Mouse (Mus musculus) thymus, adult 18-20 months (tissue): ENCODE measurements around the gene Tmtc1.

Source experiments
- DNase-seq, 2 experiments: peaks; one replicate each; pipeline ENCODE4 v3.0.0; 2022; ENCODE audit warnings: mixed read lengths in 2 of 2

Tmtc1 gene

DNA sequence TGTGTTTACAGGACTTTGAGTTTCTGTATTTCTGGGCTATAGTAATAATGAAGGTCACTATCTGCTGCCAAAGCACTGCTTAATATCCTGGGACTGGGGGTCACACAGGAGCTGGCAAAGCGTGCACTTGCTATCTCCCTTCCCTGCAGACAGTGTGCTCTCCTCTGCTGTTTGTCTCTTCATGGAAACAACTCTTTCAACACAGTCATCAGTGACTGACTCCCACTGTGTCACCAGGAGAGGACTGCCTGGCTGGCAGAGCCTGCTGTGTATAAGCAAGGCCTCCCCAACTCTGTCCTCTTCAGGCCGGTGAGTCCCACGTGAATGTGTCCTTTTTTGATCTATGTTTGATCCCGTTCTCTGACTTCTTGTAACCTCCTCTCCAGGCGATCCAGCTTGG lies 206.7 kb downstream of the Tmtc1 start:
- no peak for DNase-seq

DNA sequence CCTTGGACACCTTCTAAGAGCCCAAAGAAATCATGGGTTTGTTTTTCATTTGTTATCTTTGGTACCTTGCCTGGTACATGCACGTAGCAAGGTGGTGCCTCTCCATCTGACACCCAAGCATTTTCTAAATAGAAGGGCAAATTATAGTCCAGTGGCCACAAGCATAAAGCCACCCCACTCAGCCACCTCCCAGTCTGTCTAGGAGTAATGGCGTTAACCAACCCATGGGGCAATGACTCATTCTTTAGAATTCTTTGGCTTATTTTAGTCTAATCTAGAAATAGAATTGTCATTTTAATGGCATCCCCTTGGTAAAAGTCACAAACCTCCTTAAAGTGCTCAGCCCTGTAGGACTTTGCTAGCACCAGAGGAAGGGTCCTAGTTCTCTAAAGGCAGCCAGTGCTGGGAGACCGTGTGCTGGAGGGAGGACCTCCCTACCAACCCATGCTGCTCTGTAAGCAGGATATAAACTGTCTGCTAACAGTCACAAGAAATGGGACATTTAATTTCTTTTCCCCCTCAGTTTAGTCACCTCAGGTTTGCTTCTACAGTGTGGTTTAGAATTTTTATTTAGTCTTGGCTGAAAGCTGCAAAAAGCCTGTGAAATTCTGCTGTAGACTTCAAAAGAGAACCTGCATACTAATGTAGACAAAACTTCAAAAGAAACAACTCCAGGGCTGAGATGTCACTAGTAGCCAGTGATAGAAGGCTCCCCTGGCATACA lies 209.9 kb downstream of the Tmtc1 start:
- no peak for DNase-seq

DNA sequence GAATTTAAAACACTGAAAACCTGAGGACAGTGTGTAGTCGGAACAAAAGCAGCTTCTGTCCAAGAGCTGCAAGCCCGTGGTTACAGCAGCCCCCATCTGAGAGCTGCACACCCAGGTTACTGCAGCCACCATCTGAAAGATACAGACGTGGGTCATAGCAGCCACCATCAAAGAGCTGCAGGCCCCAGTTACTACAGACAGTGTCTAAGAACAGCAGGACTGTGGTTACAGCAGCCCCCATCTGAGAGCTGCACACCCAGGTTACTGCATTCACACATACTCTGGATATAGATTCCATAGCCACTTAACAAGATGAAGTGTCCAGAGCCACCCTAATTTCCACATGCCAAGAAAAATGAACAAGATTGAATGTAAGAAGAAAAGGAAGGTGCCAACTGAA lies 216.6 kb downstream of the Tmtc1 start:
- no peak for DNase-seq

DNA sequence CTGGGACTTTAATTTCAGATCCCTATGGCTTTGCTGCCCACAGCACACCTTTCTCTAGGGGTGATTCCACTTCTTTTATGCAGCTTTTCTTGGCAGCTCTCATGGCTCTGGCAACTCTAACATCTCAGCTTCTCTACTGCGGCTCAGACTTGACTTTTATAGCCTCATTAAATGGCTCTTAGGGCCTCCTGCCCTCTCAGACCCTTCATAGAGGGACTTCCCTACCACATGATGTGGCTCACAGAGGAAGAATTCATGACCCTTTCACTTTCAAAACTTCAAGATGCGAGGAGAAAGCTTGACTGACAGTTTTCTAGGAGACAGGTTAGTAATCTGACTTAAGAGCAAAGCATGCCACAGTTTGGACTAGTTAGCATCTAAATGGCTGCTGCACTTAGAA lies 221.5 kb downstream of the Tmtc1 start:
- no peak for DNase-seq

DNA sequence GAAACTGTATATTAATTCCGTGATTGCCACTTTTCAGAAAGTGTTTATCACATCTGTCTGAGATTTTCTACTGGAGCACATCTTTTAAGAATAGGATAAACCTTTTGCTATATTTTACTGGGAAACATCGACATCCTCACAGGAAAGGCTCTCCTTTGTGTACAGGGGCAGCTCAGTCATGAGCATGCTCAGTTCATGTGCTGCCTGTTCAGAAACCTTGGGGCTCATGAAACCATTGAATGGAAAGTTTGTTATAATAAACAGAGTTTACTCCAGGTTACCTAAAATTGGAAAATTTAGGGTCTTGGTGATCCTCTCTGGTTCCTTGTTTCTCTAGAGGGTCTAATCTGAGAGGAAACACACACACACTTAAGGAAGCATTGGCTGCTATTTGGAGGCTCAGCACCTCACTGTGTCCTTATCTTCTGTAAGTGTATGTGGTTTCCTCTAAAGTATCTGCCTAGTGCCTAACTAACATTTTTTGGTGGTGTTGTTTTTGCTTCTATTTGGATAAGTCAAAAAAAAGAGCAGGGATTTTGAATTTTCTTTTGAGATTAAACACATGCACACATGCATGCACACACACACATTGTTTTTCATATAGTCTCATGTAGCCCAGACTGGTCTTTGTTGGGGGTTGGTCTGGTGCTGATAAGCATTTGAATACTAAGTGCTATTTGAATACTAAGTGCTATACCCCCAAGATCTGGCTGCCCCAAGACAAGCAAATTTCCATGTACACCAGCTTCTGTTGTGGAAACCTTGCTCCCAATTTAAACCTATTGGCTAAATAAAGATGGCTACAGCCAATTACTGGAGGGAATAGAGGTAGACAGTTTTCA lies 225.7 kb downstream of the Tmtc1 start:
- DNase-seq = no peak

DNA sequence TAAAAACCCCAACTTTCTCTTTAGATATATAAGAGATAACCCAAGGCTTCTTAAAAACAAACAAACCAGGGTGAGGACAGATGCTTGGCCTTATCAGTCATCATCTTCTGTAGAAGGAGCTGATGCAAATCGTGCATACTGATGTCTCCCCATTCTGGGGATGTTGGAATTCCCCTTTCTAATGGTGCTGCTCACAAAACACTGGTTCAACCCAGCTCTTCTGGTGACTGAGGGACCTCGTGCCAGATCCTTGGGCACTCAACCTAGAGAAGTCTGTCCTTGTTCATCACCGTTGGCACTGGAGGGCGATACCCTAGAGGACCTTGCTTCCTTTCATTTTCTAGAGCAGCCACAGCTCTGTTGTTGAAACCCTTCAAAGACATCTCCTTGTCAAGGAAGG lies 227.4 kb downstream of the Tmtc1 start:
- no peak for DNase-seq

DNA sequence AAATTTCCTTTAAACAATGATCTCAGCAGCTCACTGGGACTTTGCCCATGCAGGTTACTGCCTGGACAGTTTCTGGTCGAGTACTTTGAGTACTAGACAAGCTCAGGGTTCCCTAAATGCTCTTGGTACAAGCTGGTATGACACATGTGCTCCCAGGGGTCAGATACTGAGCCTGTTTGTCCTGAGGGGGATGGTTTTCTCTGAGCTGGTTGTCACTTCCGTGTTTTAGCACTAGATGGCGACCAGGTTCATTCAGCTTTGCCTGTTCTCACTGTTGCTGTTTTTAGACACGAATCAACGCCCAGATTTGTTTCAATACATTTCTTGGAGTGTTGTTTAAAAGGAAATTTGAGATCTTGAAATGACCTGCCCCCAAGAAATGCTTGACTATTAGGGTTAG lies 229.4 kb downstream of the Tmtc1 start:
- peak in 1 of 2 experiments; percentile 9 for DNase-seq

DNA sequence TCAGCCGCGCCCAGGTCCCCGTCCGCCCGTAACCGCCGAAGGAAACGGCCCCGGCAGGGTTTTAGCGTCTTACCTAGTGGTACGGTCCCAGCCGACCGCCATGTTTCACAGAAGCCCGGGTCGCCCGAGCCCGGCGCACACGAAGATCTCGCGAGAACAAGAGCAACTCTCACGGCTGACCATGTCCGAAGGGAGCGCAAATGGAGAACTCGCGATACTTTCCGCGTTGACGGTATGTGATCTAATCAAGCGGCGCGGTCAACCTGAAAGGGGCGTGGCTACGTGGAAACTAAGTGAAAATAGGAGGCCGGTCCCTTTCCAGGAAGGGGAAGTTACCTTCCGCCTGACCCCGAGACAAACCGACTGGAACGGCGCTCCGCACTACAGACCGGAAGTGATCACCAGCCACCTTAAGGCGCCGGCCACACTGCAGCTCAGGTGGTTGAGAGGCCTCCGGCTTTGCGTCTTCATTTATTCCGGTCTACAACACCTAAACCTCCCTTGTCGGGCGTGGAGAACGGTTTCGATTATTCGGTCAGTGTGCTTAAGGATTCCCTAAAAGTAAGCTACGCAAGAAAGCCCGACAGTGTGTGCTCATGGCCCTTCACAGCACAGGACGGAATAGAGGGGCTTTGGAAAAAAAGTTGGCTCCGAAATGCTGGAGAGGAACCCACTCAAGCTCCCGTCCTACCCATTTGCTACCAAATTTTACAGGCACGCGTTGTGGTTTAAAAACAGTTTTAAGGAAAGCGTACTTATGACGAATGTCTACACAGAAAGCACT lies 232.1 kb downstream of the Tmtc1 start, which contains the start of gene Ergic2:
Gene Ergic2, minus strand, starts transcription at position 478 of the 784 bp plus-strand sequence.
- DNase-seq = peak; percentile 91 to 95

DNA sequence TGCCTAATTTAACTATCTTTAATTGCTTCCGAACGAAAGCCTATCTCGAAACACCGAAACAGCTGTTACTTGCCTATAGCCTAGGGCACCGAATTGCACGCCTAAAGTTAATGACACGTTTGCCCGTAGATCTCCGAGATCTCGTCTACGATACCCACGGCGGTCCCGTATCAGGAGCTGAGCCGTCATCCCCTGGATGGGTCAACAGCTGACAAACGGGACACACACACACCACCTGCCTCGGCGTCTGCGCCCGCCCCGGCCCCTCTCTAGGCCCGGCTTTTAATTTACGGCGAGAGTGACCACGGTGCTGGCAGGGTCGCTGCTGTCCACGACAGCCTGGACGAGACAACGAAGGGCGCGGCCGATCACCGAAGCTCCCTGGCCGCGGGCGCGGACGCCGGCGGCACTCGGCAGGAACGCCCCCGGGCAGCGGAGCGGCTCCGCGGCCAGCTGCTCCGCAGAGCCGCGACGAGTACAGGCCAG lies 232.8 kb downstream of the Tmtc1 start:
- DNase-seq = no peak

DNA sequence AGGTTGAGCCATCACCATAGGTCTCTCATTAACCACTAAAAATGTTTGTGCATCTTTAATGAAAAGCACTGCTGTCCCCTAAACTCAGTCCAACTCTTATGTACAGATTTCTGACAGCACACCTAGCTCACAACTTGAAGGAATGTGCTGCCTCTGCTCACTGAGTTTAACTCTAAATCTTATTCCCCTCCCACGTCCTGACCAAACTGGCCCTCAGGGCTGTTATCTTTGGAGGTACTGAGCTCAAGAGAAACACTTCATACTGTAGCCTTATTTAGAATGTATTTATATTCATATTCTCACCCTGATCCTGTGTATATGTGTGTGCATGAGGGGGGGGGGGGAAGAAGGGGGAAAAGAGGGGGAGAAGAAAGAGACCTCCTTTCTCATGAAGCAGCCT lies 236.7 kb downstream of the Tmtc1 start:
- no peak for DNase-seq

DNA sequence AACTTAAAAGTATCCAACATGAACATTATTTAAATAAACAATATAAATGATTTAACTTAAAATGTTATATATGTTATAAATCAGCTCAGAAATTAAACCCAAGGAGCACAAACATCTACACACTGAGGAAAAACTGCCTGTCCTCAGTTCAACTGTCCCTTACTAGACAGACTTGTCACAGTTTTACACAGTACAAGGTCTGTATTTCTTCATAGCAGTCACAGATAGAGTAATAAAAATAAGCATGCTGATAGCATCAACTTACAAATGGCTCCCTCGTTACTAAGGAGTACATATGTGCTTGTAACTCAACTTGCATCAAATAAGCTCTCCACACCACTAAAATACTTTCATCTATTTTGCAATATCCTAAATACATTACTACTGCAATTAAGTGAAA lies 239.1 kb downstream of the Tmtc1 start:
- no peak for DNase-seq

DNA sequence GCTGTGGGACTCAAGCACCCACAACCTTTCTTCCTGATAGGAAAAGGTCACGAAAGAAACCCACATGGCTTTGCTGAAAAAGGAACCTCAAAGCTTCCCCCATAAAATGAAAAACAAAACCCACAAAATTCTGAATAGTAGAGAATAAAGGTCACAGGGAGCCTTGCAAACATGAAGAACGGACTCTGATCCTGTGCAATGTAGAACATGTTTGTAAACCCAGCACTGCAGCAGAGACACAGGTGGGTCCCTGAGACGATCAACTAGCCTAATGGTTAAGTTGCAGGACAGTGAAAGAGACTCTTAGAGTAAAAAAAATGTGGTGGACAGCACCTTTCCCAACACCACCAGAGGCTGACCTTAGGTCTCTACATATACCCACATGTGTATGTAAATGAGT lies 244.5 kb downstream of the Tmtc1 start:
- DNase-seq = no peak

DNA sequence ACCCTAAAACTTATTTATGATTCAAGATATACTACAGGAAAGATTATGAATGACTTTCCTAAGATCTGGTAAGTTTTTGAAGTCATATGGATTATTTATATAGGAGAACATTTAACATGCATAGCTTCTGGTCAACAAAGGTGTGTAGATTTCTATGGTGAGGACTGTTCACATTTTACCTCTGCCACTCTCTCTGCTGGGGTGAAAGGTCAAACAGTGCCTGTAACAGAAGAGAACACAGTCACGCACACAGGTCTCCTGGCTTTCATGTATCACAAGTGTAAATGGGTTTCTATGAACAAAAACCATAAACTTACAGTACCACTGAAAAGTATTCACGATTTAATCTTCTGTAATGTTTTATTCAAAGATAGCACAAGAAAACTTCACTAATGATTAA lies 245.0 kb downstream of the Tmtc1 start:
- no peak for DNase-seq

DNA sequence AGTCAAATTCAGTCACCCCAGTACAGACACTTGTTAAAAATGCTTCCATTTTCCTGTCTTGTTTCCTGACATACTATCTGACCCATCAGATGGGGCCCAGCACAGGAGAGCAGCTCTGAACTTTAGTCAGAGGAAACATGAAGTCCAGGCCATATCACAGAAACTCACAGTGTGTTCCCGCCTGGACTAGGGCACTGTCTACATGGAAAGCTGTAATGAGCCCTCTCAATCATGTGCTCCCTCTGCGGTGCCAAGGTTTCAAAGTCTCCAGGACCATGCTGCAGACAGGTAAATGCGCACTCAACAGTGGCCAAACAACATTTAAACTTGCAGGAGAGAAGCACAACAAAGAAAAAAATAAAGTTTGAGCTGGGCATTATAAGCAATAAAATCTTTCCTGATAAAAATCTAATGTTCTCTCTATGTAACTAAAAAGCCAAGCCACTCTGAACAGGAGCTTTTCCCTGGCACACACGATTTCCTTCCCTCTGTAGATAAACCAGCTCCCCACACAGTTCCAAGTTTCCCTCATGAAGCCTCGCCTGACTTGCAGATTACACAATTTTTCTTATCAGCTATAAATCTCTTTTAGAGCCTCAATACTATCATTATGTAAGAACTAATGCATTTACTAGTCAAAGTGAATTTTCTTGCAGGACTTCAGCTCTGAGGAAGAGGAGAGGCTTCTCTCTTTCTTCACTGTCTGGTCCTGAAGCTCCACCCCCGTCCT lies 250.1 kb downstream of the Tmtc1 start:
- DNase-seq = no peak

DNA sequence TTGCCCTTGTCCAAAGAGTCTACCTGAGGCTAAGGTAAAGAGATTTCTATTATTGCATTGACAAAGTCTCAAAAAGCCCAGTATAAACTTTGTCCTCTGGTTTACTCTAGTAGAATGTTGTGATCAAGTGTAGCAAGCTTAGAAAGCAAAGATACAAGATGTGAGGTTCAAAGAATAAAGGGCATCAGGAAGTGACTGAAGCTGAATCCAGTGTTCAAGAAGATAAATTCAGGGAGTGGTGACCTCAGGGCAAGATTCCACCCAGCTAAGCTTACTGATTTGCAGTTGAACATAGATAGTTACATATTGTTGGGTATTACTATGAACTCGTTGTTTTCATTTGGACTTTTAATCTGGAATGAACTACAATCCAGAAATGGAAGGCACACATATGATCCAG lies 258.5 kb downstream of the Tmtc1 start:
- DNase-seq = no peak
